Mouse (Mus musculus): Measurements from ENCODE around the gene Gpr171.

- TF ChIP-seq MAFK (IDR thresholded peaks at IDR 0.05; ENCODE audit: insufficient replicate concordance, low read length) (no peak), E2F4 (IDR thresholded peaks at IDR 0.05; ENCODE audit: insufficient replicate concordance, low read depth, low read length) (no peak), POLR2A (IDR thresholded peaks at IDR 0.05; ENCODE audit: low read depth, low read length) (no peak), TCF12 (IDR thresholded peaks at IDR 0.05; ENCODE audit: low read depth, low read length) (no peak), MYC (IDR thresholded peaks at IDR 0.05; ENCODE audit: low read depth, low read length) (no peak), KAT2A (IDR thresholded peaks at IDR 0.05; ENCODE audit: insufficient replicate concordance, low read length) (no peak), MAX (IDR thresholded peaks at IDR 0.05; ENCODE audit: low read length) (no peak), NELFE (IDR thresholded peaks at IDR 0.05; ENCODE audit: low read depth, low read length) (no peak), POLR2AphosphoS2 (IDR thresholded peaks at IDR 0.05; ENCODE audit: low read depth, low read length) (no peak), USF1 (IDR thresholded peaks at IDR 0.05; ENCODE audit: low read depth, low read length) (no peak), TBP (conservative IDR thresholded peaks at IDR 0.05; ENCODE audit: low read depth, low read length) (no peak)
Observed at GRCm38 (mm10) chr3:59092702-59093101, 8.9 kb downstream of the Gpr171 start.
